Mouse (Mus musculus) midbrain, embryonic 13.5 days (tissue): ENCODE results near the gene Gtpbp1. TPM values are rescaled to one million over a fixed set of nuclear protein-coding genes. Genes with fewer than 3 reads are reported as not detected.

Experiments used
- ATAC-seq: fragments of 200-750 bp; cut with Nextera tagmentation; 2 replicates; pipeline ENCODE4 v1.8.0; 2017; ENCODE audit warnings: mild to moderate bottlenecking, moderate TSS enrichment, moderate library complexity
- H3K27ac ChIP-seq: fragments of 300-500 bp; sonication (generic); 2 replicates; pipeline ENCODE4 v1.5.1; 2015; ENCODE audit warnings: inconsistent platforms, mild to moderate bottlenecking, moderate library complexity
- H3K27me3 ChIP-seq: fragments of 300-500 bp; sonication (generic); 2 replicates; pipeline ENCODE4 v1.6.1; 2015; ENCODE audit warnings: mild to moderate bottlenecking, inconsistent platforms
- H3K36me3 ChIP-seq: fragments of 300-500 bp; sonication (generic); 2 replicates; pipeline ENCODE4 v1.6.1; 2015; ENCODE audit warnings: mild to moderate bottlenecking, inconsistent platforms
- H3K4me1 ChIP-seq: fragments of 300-500 bp; sonication (generic); replicated peaks from 2 replicates; pipeline ENCODE4 v1.6.1; 2015; ENCODE audit warnings: inconsistent platforms
- H3K4me2 ChIP-seq: fragments of 300-500 bp; sonication (generic); replicated peaks from 2 replicates; pipeline ENCODE4 v1.6.1; 2015; ENCODE audit warnings: moderate library complexity, mild to moderate bottlenecking, inconsistent platforms
- H3K4me3 ChIP-seq: fragments of 300-500 bp; sonication (generic); replicated peaks from 2 replicates; pipeline ENCODE4 v1.5.1; 2015; ENCODE audit warnings: mild to moderate bottlenecking, inconsistent platforms
- H3K9ac ChIP-seq: fragments of 300-500 bp; sonication (generic); replicated peaks from 2 replicates; pipeline ENCODE4 v1.6.1; 2015; ENCODE audit warnings: mild to moderate bottlenecking, inconsistent platforms
- H3K9me3 ChIP-seq: fragments of 300-500 bp; sonication (generic); 2 replicates; pipeline ENCODE4 v1.6.1; 2016; ENCODE audit warnings: mild to moderate bottlenecking, inconsistent platforms
- WGBS: fragments of 180-500 bp; shearing (Covaris S2); methylation state at CpG from one replicate; pipeline ENCODE4 v1.1.7; 2015; 5-methylcytosine and 5-hydroxymethylcytosine counted together
- polyA plus RNA-seq: library from polyadenylated mRNA; unstranded; fragments of >200 nt; fragmentation: Nextera tagmentation; extraction: Ambion mirVana; gene quantifications from 2 replicates; pipeline ENCODE4 v1.2.1, GENCODE M21; 2015

Gene Gtpbp1
- polyA plus RNA-seq, 1 experiment from 2014 or later = 49.1 TPM

DNA sequence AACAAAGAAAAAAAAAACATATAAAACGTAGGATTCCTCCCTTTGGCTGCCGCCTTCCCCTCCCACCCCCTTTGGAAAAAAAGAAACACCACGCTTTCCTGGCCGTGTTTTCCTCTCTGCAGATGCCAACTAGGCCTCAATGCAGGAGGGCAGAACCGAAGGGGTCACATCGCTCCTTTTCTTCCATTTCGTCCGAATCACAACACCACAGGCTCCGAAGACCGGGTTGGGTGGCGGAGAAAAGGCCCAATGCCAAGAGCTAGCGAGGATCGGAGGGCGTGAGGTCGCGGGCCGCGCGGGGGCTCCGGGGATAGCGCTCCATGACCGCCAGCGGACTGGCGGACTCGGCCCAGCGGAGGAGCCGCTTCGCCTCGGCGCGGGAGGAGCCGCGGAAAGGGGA, 3.5 kb upstream of the Gtpbp1 start:
- WGBS = under 1% methylated on average over 27 of the region's 33 CpGs
- peak overlapping the region; percentile 95 for H3K27ac ChIP-seq
- H3K4me2 ChIP-seq = peak overlapping the region; percentile 88
- no peaks in the 10 kb centered on the region for H3K27me3 ChIP-seq
- H3K4me3 ChIP-seq = peak overlapping the region; percentile 94
- peak overlapping the region; percentile 96 for H3K9ac ChIP-seq
- no peaks in the 10 kb centered on the region for H3K9me3 ChIP-seq
- H3K4me1 ChIP-seq = peaks cover 70% of the 10 kb centered on the region
- ATAC-seq = no peak
- no peaks in the 10 kb centered on the region for H3K36me3 ChIP-seq

GRCm38 (mm10) chr15:79687646-79688267, 2.9 kb upstream of the Gtpbp1 start, which contains the start of gene Josd1:
Josd1 (minus strand) TSS chr15:79687919.
- H3K4me3 ChIP-seq = peak within 1 kb of the TSS; percentile 94
- peak within 1 kb of the TSS; percentile 95 for H3K27ac ChIP-seq
- peaks cover 70% of the 10 kb centered on the region for H3K4me1 ChIP-seq
- peak; percentile 48 for ATAC-seq
- peak within 1 kb of the TSS; percentile 88 for H3K4me2 ChIP-seq
- H3K27me3 ChIP-seq = no peaks in the 10 kb centered on the region
- H3K9ac ChIP-seq = peak within 1 kb of the TSS; percentile 96
- no peaks in the 10 kb centered on the region for H3K36me3 ChIP-seq
- under 1% methylated on average over 64 of the region's 72 CpGs for WGBS
- H3K9me3 ChIP-seq = no peaks in the 10 kb centered on the region

DNA sequence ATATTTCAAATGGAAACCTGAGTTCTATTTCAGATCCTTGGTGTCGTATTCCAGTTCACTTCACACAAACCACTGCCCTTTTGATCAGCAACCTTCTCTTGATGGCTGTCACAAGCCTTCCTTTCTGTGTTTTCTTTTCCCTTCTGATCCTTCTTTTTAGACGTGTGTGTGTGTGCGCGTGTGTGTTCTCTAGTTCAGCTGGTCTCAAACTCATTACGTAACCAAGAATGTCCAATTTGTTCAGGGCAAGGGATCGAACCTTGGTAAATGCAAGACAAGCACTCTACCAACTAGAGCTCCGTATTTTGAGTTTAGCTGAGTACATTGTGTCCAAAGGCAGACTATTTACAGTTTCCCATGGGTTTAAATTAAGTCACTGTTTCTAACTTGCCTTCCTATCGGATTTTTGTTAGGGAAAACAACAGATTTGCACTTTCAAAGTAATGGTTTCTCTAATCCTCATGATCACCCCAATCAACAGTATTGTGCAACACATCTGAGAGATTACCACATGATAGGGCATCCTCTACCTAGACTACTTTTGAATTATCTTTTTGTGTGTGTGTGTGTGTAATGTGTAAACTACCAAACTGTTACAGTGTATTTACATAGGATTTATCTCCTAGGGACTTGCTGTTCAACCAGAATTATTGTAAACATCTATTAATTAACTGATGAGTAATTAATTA, 2.2 kb upstream of the Gtpbp1 start:
- Histone ChIP-seq H3K9ac (peak overlapping the region; percentile 96), H3K4me2 (peak overlapping the region; percentile 88), H3K4me1 (peaks cover 70% of the 10 kb centered on the region), H3K4me3 (peak overlapping the region; percentile 94), H3K9me3 (no peaks in the 10 kb centered on the region), H3K27ac (peak overlapping the region; percentile 95), H3K36me3 (no peaks in the 10 kb centered on the region), H3K27me3 (no peaks in the 10 kb centered on the region)
- no peak for ATAC-seq
- WGBS = 4% methylated on average over 8 of the region's 8 CpGs

DNA sequence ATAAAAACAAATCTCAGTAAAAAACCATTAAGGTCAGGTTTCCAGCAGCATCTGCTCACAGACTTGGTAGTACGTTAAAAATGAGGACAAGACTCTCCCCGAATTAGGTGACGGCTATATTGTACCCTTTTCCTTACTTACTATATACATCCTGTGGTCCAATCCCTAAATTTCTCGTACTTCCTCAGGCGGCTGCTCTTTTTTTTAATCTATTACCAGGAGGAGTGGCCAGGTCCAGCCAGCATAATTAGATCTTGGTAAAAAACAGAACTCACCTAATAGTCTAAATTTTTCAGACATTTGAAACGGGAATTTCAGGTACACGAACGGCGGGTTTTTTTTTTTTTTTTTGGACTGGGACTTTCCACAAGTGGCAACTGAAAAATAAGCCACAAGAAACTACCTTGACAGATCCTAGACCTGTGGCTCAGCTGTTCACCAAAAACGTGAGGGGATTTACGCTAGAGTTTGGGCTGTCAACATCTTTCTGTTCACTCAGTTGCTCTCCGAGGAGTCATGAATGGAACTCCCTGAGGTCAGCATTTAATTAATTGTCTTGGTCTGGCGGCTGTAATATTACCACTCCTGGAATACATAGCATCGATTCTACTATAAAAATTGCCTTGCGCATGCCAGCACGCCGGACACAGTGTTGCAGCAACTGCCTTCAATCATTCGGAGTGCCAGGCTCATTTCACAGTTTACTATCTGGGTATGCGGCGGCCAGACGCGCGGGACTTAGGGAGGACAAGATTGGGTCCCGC, 801 bp upstream of the Gtpbp1 start:
- Histone ChIP-seq H3K9ac (no peak overlapping the region), H3K9me3 (no peaks in the 10 kb centered on the region), H3K27me3 (no peaks in the 10 kb centered on the region), H3K27ac (peak overlapping the region; percentile 66), H3K4me2 (peak overlapping the region; percentile 62), H3K4me3 (peak overlapping the region; percentile 90), H3K36me3 (peaks cover 8% of the 10 kb centered on the region), H3K4me1 (peaks cover 66% of the 10 kb centered on the region)
- ATAC-seq = no peak
- 16% methylated on average over 24 of the region's 24 CpGs for WGBS

- Histone ChIP-seq H3K36me3 (peaks cover 12% of the 10 kb centered on the region), H3K27ac (peak overlapping the region; percentile 91), H3K9ac (peak overlapping the region; percentile 91), H3K9me3 (no peaks in the 10 kb centered on the region), H3K27me3 (no peaks in the 10 kb centered on the region), H3K4me1 (peaks cover 53% of the 10 kb centered on the region), H3K4me3 (peak overlapping the region; percentile 90), H3K4me2 (peak overlapping the region; percentile 99)
- peak; percentile 43; the same call in 1 of the 2 replicates for ATAC-seq
- under 1% methylated on average over 39 of the region's 53 CpGs for WGBS
Measured at GRCm38 (mm10) chr15:79691023-79691508, 421 bp downstream of the Gtpbp1 start.

DNA sequence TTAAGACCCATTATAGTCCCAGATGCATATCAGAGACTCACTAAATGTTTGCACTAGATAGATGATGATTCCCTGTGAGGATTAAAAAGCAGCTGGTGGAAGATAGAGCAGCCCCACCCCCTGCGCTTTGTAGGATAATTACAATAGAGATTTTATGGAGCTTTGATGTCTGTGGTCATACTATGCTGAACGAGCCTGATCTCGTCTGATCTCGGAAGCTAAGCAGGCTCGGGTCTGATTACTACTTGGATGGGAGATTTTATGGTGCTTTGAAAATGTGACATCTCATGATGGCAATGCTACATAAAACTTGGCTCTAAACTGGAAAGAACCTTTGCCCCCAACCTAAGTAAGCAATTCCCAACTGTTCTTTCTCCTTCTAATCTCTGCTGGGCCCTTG, 1.7 kb downstream of the Gtpbp1 start:
- Histone ChIP-seq H3K4me2 (peak overlapping the region; percentile 99), H3K4me3 (peak overlapping the region; percentile 90; the same call in 1 of the 2 replicates), H3K36me3 (peaks cover 14% of the 10 kb centered on the region), H3K27ac (no peak overlapping the region), H3K9ac (no peak overlapping the region), H3K4me1 (peaks cover 54% of the 10 kb centered on the region), H3K9me3 (no peaks in the 10 kb centered on the region), H3K27me3 (no peaks in the 10 kb centered on the region)
- ATAC-seq = no peak
- 69% methylated on average over 5 of the region's 5 CpGs for WGBS

- Histone ChIP-seq H3K4me1 (peaks cover 54% of the 10 kb centered on the region), H3K36me3 (peaks cover 14% of the 10 kb centered on the region), H3K27me3 (no peaks in the 10 kb centered on the region), H3K9ac (0 out of 2 replicates have a peak overlapping the region, but pooled peaks have one; percentile 11), H3K27ac (no peak overlapping the region), H3K9me3 (no peaks in the 10 kb centered on the region), H3K4me3 (no peak overlapping the region), H3K4me2 (peak overlapping the region; percentile 11; the same call in 1 of the 2 replicates)
- WGBS = 91% methylated on average over 11 of the region's 11 CpGs
- no peak for ATAC-seq
Measured at GRCm38 (mm10) chr15:79693740-79694139, 3.1 kb downstream of the Gtpbp1 start.

GRCm38 (mm10) chr15:79694512-79694911, 3.9 kb downstream of the Gtpbp1 start:
- no peak for ATAC-seq
- Histone ChIP-seq H3K4me1 (peaks cover 53% of the 10 kb centered on the region), H3K4me2 (no peak overlapping the region)

DNA sequence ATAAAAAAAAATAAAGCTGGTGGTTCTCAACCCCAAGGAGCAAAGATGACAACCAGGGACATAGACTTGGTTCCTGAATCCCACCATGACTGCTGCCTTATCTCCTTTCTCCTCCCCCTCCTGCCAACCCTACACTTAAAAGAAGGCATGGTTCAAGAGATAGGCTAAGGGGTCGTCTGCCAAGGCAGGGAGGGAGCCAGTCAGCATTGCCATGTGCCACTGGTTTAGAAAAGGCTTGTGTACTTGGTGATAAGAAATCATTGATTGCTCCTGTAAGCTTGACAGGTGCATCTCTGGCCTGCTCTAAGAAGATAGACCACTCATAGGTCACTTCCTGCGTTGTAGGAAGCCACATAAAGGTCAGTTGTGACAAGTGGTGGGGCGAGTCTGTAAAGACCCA, 4.9 kb downstream of the Gtpbp1 start:
- no peak overlapping the region for H3K4me2 ChIP-seq
- ATAC-seq = no peak
- 71% methylated on average over 3 of the region's 3 CpGs for WGBS

More at GRCm38 (mm10) chr15:79694512-79694911, 3.9 kb downstream of the Gtpbp1 start:
- no peak overlapping the region for H3K9ac ChIP-seq
- H3K36me3 ChIP-seq = peaks cover 20% of the 10 kb centered on the region
- H3K27ac ChIP-seq = no peak overlapping the region
- no peaks in the 10 kb centered on the region for H3K27me3 ChIP-seq
- WGBS = 91% methylated on average over 4 of the region's 4 CpGs
- H3K4me3 ChIP-seq = no peak overlapping the region
- no peaks in the 10 kb centered on the region for H3K9me3 ChIP-seq

DNA sequence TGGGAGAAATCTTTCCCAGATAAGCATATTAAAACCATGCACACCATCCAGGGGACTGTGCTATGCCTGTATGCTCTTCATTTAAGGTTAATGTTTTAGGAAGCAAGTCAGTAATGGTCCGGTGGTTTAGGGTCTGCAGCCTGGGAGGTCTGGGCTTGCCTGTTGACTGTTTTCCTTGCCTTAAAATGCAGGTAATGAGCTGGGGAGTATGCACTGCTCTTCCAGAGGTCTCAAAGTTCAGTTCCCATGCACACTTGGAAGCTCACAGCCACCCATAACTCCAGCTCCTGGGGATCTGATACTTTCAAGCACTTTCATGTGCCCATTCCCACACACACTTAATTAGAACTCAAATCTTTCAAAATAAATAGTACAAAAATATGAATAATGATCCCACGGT, 5.9 kb downstream of the Gtpbp1 start:
- ATAC-seq = no peak
- H3K9me3 ChIP-seq = no peaks in the 10 kb centered on the region
- no peak overlapping the region for H3K4me3 ChIP-seq
- WGBS = 93% methylated on average over 2 of the region's 2 CpGs
- no peak overlapping the region for H3K9ac ChIP-seq
- H3K4me2 ChIP-seq = no peak overlapping the region
- H3K27ac ChIP-seq = no peak overlapping the region
- H3K36me3 ChIP-seq = peaks cover 20% of the 10 kb centered on the region
- H3K27me3 ChIP-seq = no peaks in the 10 kb centered on the region
- peaks cover 44% of the 10 kb centered on the region for H3K4me1 ChIP-seq

More for the DNA sequence above, 4.9 kb downstream of the Gtpbp1 start:
- H3K9ac ChIP-seq = no peak overlapping the region
- no peaks in the 10 kb centered on the region for H3K9me3 ChIP-seq
- H3K27ac ChIP-seq = no peak overlapping the region
- peaks cover 47% of the 10 kb centered on the region for H3K4me1 ChIP-seq
- H3K36me3 ChIP-seq = peaks cover 20% of the 10 kb centered on the region
- H3K4me3 ChIP-seq = no peak overlapping the region
- no peaks in the 10 kb centered on the region for H3K27me3 ChIP-seq

GRCm38 (mm10) chr15:79697011-79697410, 6.4 kb downstream of the Gtpbp1 start:
- no peak overlapping the region for H3K9ac ChIP-seq
- H3K4me3 ChIP-seq = no peak overlapping the region
- H3K9me3 ChIP-seq = no peaks in the 10 kb centered on the region
- H3K4me1 ChIP-seq = peaks cover 39% of the 10 kb centered on the region
- peaks cover 20% of the 10 kb centered on the region for H3K36me3 ChIP-seq
- no peak for ATAC-seq
- WGBS = 72% methylated on average over 6 of the region's 6 CpGs
- H3K27me3 ChIP-seq = no peaks in the 10 kb centered on the region
- H3K27ac ChIP-seq = peak overlapping the region; percentile 60
- no peak overlapping the region for H3K4me2 ChIP-seq
